Mouse (Mus musculus) lung, postnatal 14 days (tissue): ENCODE data around the gene Fahd1.
A peak's percentile ranks its signal among the peaks of the same experiment; 100 is the strongest.

Source experiments
- DNase-seq: peaks from one replicate; pipeline ENCODE4 v3.0.0; 2021

The Fahd1 gene

DNA sequence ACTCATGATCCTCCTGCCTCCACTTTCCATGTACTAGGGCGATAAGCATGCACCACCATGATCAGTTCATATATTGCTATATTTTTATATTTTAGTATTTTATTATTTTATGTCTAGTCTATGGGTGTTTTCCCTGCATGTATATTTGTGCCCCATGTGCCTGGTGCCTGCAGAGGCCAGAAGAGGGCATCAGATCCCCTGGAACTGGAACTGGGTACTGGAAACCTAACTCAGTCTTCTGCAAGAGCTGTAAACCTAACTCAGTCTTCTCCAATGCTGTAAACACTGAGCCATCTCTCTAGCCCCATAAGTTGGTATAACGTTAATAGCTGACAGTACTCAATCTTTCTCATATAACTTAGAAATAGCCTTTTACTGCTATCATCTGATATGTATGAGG lies 7.5 kb downstream of the Fahd1 start:
- DNase-seq = no peak

DNA sequence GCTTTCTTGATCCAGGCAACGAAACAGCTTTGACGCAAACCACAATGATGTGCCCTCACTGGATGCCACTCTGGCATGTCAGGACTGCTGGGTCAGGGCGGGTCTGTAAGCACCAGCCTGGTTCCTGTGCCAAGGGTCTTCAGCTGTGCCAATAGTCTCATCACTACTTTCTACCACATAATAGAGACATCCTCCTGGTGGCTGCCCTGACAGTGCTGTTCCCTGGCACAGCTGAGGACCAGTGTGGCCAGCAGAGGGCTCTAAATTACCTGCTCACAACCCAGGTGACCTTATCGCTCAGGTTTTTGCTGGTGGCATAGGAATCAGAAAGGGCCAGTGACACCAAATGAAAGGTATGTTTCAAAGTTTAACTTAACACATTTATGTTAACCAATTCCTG lies 9.0 kb downstream of the Fahd1 start:
- DNase-seq = peak; percentile 31

DNA sequence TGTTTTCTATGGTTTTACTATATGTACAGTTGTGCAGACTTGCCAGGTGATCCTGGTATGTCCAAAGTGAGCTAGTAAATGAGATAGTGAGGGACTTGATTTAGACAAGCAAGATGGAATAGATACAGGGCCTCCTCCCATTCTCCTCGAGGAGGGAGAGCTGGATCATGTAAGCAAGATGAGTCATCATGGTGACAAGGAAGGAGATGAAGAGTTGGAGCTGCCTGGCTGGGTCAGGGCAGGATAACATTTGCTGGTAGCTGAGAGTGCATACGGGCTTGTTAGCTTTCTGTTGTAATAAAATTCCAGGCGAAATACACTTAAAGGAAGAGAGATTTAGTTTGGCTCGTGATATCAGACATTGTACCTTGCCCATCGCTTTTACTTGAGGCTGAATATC lies 9.8 kb downstream of the Fahd1 start:
- no peak for DNase-seq

DNA sequence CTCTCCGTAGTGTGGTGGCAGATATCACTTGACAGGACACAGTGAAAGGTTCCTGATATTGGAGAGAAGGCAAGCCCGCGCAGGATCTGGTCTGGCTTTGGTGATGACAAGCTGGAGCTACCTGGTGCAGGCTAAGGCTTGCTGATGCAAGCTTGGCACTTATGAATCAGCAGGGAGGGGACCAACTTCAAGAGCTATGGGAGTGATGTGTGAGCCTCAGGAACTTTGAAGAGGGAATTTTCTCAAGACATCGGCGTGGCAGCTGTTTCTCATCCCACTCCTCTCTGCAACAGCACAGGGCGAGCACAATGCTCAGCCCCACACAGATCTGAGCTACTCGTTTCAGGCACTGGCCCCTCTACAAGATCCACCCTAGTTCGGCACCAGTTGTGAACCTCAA lies 10.3 kb downstream of the Fahd1 start, which contains the start of gene Hagh:
Hagh (plus strand) TSS at position 302 of the 400 bp plus-strand sequence.
- no peak for DNase-seq

DNA sequence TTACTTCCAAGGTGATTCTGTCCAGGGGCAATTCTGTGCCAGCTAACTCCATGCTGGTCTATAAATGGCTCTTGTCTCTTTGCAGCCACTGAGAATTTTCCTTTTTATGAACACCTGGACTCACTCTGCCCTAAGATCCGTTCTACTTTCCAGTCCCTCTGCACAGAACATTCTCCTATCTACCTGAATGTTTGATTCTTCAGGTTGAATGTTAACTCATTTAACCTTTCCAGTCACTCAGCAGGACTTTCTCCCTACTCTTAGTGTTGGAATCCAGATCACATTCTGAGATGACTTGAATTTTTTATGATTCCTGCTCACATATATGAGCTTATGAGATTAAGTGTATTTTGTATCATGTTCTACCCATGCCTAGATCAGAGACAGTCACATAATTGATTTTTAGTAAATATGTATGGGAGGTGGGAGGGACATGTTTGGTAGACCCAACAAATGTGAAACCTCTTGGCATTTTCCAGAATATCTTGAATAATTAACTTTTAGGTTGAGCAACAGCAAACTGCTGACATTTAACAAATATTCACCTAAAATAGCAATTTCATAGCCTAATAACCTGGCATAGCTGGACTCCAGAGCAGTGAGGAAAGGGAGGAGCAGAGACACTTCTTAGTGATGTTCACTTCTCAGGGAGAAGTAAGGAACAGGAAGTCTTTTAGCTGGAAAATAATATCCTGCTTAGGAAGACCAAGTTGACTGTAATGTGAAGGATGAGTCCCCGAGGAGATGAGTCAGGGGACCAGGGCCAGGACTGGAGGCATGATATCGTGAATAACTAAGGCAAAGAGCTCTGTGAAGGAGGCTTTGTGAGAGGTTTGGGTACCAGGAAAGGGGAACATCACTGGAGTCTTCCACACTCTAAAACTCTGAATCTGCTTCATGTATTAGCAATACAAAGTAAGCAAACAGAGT lies 28.5 kb downstream of the Fahd1 start:
- no peak for DNase-seq

DNA sequence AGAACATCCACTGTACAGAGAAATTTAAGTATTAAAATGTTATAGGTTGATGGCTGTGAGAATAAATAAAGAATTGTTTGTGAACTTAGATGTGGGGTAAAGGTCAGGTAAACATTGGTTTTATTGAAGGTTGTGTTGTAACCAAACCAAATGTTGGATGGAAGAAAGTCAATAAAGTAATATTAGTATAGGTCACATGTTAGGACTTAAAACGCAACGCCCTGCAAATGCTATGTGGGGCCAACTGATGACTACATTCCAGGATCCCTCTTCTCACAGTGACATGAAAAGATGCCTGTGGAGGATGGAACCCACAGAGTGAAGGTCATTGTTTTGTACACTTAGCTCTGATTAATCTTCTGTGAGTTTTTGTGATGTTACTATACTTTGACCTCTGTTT lies 30.7 kb downstream of the Fahd1 start:
- no peak for DNase-seq

DNA sequence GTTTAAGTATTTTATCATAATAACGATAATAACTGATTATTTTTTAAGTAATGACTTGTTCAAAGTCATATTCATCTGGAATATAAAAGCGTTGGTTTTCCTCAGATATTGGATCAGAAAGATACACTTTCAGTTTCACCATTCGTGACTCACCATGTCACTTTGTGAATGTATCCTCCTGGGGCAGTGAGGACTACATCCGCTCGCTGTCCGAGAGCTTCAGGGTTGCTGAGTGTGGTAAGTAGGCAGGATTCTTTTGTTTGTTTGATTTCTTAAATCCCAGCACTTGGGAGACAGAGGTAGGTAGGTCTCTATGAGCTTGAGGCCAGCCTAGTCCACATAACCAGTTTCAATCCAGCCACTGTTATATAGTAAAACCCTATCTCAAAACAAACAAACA lies 32.0 kb downstream of the Fahd1 start:
- DNase-seq = no peak

DNA sequence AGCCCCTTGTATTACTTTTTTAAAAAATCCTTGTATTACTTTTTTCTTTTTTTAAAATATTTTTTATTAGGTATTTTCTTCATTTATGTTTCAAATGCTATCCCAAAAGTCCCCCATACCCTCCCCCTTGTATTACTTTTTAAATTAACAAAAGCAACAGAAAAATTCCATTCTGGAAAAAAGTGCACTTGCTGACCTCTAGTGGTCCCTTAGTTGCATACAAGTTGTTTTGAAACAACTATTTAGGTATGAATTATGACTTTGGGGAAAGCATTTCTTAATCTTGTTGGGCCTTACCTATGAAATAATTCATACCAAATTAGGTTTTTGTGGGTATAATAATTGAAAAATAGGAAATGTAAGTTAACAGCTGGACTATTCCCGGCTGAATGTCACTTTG lies 32.7 kb downstream of the Fahd1 start:
- no peak for DNase-seq

DNA sequence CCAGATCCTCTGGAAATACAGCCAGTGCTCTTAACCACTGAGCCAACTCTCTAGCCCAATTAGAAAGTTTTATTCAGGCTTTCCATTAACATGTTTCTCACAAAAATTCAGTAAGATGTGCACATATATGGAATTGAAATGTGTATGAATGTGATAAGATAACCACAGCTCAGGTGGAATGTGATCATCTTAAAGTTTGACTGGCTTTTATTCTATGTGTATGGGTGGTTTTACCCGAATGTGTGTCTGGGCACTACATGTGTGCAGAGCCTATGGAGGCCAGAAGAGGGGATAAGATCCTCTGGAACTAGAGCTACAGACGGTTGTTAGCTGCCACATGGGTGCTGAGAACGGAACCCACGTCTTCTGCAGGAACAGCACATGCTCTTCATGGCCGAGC lies 34.9 kb downstream of the Fahd1 start:
- DNase-seq = no peak

DNA sequence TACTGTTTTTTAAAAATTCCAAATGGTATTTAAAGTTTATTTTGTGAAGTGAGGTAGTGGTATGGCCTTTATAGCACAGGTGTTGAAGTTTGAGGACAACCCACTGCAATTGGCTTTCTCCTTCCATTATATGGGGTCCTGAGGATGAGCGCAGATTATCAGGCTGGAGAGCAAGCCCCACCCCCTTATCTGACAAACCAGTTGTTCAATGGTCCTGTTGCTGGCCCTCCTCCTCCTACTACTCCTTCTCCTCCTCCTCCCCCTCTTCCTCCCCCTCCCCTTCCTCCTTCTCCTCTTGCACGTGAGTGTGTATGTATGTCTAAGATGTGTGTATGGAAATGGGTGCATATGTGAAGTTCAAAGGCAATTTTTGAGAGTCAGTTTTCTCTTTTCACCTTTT lies 37.9 kb downstream of the Fahd1 start:
- no peak for DNase-seq

DNA sequence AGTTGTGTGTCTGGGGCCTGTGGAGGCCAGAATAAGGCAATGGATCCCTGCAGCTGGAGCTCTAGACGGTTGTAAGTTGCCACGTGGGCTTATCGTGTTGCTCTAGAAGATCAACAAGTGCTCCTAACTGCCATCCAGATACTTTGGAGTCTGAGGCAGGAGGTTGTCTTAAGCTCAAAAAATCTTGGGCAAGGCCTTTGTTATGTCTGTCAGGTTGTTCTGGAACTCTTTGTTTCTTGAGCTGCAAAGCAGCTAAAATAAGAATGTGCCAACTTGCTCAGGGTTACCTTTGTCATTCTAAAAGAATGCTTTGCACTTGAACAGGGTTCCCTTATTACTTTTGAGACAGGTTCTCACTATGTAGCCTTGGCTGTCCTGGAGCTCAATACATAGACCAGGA lies 39.0 kb downstream of the Fahd1 start:
- no peak for DNase-seq

DNA sequence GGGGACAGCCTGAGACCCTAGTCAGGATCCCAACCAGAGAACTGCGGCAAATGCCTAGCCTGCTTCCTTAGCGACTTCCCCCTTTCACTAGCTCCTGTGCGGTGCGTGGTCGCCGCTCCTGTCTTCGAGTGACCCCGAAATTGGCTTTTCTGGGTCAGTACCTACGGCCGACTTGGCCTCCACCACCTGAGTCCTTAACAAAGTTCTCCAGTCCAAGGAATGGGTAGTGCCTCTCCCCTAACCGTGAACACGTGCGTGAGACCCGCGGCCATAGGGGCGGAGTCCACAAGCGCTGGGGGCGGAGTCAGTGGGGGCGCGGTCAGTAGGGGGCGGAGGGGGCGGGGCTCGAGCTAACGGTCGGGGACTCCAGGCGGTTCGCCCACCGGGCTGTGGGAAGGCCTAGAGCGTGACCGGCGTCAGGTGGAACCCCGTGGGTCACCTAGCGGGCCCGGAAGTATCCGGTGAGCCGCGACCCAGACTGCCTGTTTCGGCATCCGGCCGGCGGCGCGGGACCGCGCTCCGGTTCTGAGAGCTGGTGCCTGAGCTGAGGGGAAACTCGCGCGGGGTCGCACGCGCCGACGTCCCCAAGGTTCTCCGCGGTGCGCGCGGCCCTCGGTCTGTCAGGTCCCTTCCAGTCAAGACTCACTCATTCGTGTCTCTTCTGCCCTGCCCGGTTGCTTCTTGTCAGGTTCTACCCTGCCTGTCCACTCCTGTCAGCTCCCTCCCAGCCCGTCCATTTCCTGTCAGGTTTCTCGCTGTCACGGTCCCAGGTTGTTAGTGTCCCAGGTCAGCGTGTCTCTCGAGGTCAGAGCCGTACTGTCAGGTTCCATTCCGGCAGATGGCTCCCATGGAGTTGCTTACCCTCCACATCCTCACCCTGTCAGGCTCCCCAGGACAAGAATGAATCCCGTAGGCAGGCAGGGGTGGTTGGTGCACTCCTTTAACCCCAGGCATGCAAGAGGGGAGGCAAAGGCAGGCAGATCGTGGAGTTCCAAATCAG lies 45.9 kb downstream of the Fahd1 start, which contains the start of gene Meiob:
Meiob (plus strand) TSS at position 338 of the 1,000 bp plus-strand sequence.
- DNase-seq = peak; percentile 70

DNA sequence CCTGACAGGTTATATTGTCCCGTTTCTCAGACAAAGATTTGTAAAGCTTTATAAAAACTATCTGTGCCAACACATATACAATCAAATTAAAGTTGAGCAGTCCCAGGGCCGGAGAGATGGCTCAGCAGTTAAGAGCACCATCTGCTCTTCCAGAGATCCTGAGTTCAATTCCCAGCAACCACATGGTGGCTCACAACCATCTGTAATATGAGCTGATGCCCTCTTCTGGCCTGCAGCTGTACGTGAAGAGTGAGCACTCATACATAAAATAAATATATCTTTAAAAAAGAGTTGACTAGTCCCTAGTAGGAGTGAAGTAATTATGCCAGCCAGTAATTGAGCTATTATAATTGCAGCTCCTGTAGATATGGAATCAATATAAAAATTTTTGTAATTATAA lies 49.6 kb downstream of the Fahd1 start:
- no peak for DNase-seq

DNA sequence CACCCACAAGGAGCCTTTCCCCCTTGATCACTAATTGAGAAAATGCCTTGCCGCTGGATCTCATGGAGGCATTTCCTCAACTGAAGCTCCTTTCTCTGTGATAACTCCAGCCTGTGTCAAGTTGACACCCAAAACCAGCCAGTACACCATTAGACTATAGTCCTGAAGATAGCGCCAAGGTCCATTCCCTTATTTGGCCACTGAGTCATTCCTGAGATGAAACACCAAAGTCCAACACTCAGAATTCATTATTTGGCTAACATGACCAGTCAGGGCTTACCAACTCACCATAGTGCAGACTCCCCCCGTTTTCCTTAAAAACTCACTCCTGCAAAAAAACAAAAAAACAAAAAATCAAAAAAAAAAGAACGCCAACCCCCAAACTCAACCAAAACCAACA lies 50.7 kb downstream of the Fahd1 start:
- DNase-seq = no peak
